In genomic region chr13:90840530-90841212, GRCm38 (mm10) we compare ENCODE assay signal across 8 mouse cellular contexts.
DNase-seq lines count a peak whose midpoint lies in the region; ATAC-seq and TF ChIP-seq lines count a peak whose summit lies in the region.

No protein-coding gene starts in this region.

- TF ChIP-seq CTCF in gastrocnemius, adult 2 months (IDR thresholded peaks at IDR 0.05), result peak; percentile 80
- TF ChIP-seq CTCF in C2C12 (IDR thresholded peaks at IDR 0.05; ENCODE audit: control insufficient read depth, insufficient read depth, insufficient read length), result peak; percentile 3

- H3K36me3 ChIP-seq in C2C12 (ENCODE audit: control insufficient read depth, insufficient read depth), result no peaks in the 10 kb centered on the region
- H3K36me3 ChIP-seq in kidney, embryonic 15.5 days, result no peaks in the 10 kb centered on the region

- no peak overlapping the region for H3K27ac ChIP-seq in gastrocnemius, adult 2 months
- 0 out of 2 replicates have a peak overlapping the region, but pooled peaks have one; percentile 14 for H3K27ac ChIP-seq in kidney, embryonic 15.5 days

- no peak overlapping the region for H3K9ac ChIP-seq in kidney, embryonic 15.5 days

- intact Hi-C loops in gastrocnemius, adult 2 months (cut with DNase I), result loop anchor here (1.0 to 2.0 kb wide), 2 partner anchors 46 to 1061 kb away; no protein-coding TSS in a partner anchor

- peak overlapping the region; percentile 33 for H3K4me2 ChIP-seq in kidney, embryonic 15.5 days

- no peak for DNase-seq in gastrocnemius, adult 2 months
- DNase-seq in gastrocnemius, adult 8-10 months (ENCODE audit: low spot score in 2 of 2), result no peak
- peak; percentile 63 for DNase-seq in c-Kit-positive CD71-negative TER-119-negative erythroid progenitor cells, embryonic 14.5 days (ENCODE audit: low read depth)
- DNase-seq in forelimb bud, embryonic 11.5 days (ENCODE audit: low read depth, low spot score), result peak; percentile 85
- peak; percentile 40 for DNase-seq in yolk sac, embryonic 10.5 days (ENCODE audit: low spot score)

- H3K9me3 ChIP-seq in kidney, embryonic 15.5 days (replicated peaks), result no peaks in the 10 kb centered on the region

- 39% methylated on average over 15 of the region's 15 CpGs for WGBS in kidney, embryonic 15.5 days

- peaks cover 6% of the 10 kb centered on the region; the same call in 1 of the 2 replicates for H3K4me1 ChIP-seq in kidney, embryonic 15.5 days

- ATAC-seq in kidney, embryonic 15.5 days (replicated peaks; ENCODE audit: low FRiP score), result peak; percentile 84
- ATAC-seq in megakaryocyte, adult 5-6 weeks (ENCODE audit: poor library complexity, severe bottlenecking), result peak; percentile 89

- H3K4me3 ChIP-seq in gastrocnemius, adult 2 months, result peak overlapping the region; percentile 36
- no peak overlapping the region for H3K4me3 ChIP-seq in C2C12 (ENCODE audit: insufficient read depth, poor library complexity, severe bottlenecking)
- H3K4me3 ChIP-seq in kidney, embryonic 15.5 days (replicated peaks), result no peak overlapping the region

- no peak overlapping the region for H3ac ChIP-seq in C2C12 (ENCODE audit: control insufficient read depth, insufficient read length, low read depth)

- no peaks in the 10 kb centered on the region for H3K79me3 ChIP-seq in C2C12 (ENCODE audit: low read depth)

- H3K27me3 ChIP-seq in C2C12 (ENCODE audit: control insufficient read depth, insufficient read depth, insufficient read length), result no peaks in the 10 kb centered on the region
- no peaks in the 10 kb centered on the region for H3K27me3 ChIP-seq in kidney, embryonic 15.5 days

- no peaks in the 10 kb centered on the region for H3K79me2 ChIP-seq in C2C12 (ENCODE audit: control insufficient read depth, insufficient read depth)

TF ChIP-seq in C2C12, 6 proteins besides CTCF, POLR2A, EP300 and RAD21:
- TF ChIP-seq MAX (IDR thresholded peaks at IDR 0.05), result no peak
- TF ChIP-seq MYOG (IDR thresholded peaks at IDR 0.05; ENCODE audit: control insufficient read depth, extremely low read depth, insufficient read length), result no peak
- no peak for TF ChIP-seq USF1 (IDR thresholded peaks at IDR 0.05; ENCODE audit: low read depth)
- TF ChIP-seq MYOD1 (IDR thresholded peaks at IDR 0.05; ENCODE audit: control insufficient read depth, insufficient read length, low read depth), result no peak

Comparison
In these comparisons a context has a peak if more than half of its experiments do, and no peak if none do; other contexts are left out.
1. DNase-seq: peak in c-Kit-positive CD71-negative TER-119-negative erythroid progenitor cells, embryonic 14.5 days (single experiment), forelimb bud, embryonic 11.5 days (single experiment) and yolk sac, embryonic 10.5 days (single experiment); none in gastrocnemius, adult 2 months (single experiment) and gastrocnemius, adult 8-10 months (0 of 2).